Mouse (Mus musculus) lung, embryonic 14.5 days (tissue): ENCODE data around the gene Cryzl2. TPM values are rescaled to one million over a fixed set of nuclear protein-coding genes. Genes with fewer than 3 reads are reported as not detected.
A peak's percentile ranks its signal among the peaks of the same experiment; 100 is the strongest.

Source experiments
- ATAC-seq: fragments of 200-750 bp; cut with Nextera tagmentation; 2 replicates; pipeline ENCODE4 v1.8.0; 2017; ENCODE audit warnings: mild to moderate bottlenecking, moderate TSS enrichment, moderate library complexity; ENCODE audit not compliant: insufficient read depth
- DNase-seq: peaks from one replicate; pipeline ENCODE4 v3.0.0-alpha.2; 2015
- H3K27ac ChIP-seq: fragments of 300-500 bp; sonication (generic); 2 replicates; pipeline ENCODE4 v1.5.1; 2014; ENCODE audit warnings: low read depth, mild to moderate bottlenecking, moderate library complexity
- H3K27me3 ChIP-seq: fragments of 300-500 bp; sonication (generic); 2 replicates; pipeline ENCODE4 v1.6.1; 2014; ENCODE audit warnings: low read length, control low read depth; ENCODE audit not compliant: insufficient read depth
- H3K36me3 ChIP-seq: fragments of 300-500 bp; sonication (generic); 2 replicates; pipeline ENCODE4 v1.6.1; 2014; ENCODE audit warnings: control low read depth; ENCODE audit not compliant: insufficient read depth
- H3K4me1 ChIP-seq: fragments of 300-500 bp; sonication (generic); 2 replicates; pipeline ENCODE4 v1.6.1; 2014; ENCODE audit warnings: antibody characterized with exemption, control low read depth; ENCODE audit not compliant: insufficient read depth
- H3K4me2 ChIP-seq: fragments of 300-500 bp; sonication (generic); 2 replicates; pipeline ENCODE4 v1.6.1; 2014; ENCODE audit warnings: mild to moderate bottlenecking
- H3K4me3 ChIP-seq: fragments of 300-500 bp; sonication (generic); 2 replicates; pipeline ENCODE4 v1.5.1; 2014; ENCODE audit warnings: low read depth, low read length
- H3K9ac ChIP-seq: fragments of 300-500 bp; sonication (generic); 2 replicates; pipeline ENCODE4 v1.6.1; 2014
- H3K9me3 ChIP-seq: fragments of 300-500 bp; sonication (generic); 2 replicates; pipeline ENCODE4 v1.6.1; 2016; ENCODE audit warnings: low read depth, low read length, control low read depth
- CTCF ChIP-seq: IDR thresholded peaks from 2 replicates; pipeline ENCODE4 v1.5.1; 2016; ENCODE audit warnings: antibody characterized with exemption, low read depth
- WGBS: fragments of 180-500 bp; shearing (Covaris S2); extraction: QIAGEN DNeasy Blood & Tissue Kit; methylation state at CpG from one replicate; pipeline ENCODE4 v1.1.7; 2014; 5-methylcytosine and 5-hydroxymethylcytosine counted together
- polyA plus RNA-seq: library from polyadenylated mRNA; unstranded; fragments of >200 nt; fragmentation: Nextera tagmentation; extraction: Ambion mirVana; gene quantifications from 2 replicates; pipeline ENCODE4 v1.2.1, GENCODE M21; 2014

Gene Cryzl2
- polyA plus RNA-seq, 1 experiment from 2014 or later, result 10.8 TPM

- Histone ChIP-seq H3K9ac (no peak overlapping the region), H3K4me1 (no peaks in the 10 kb centered on the region), H3K36me3 (no peaks in the 10 kb centered on the region), H3K4me2 (no peak overlapping the region), H3K4me3 (no peak overlapping the region), H3K9me3 (no peaks in the 10 kb centered on the region), H3K27me3 (0 out of 2 replicates have a peak, but pooled peaks cover under 1% of the 10 kb centered on the region), H3K27ac (no peak overlapping the region)
- DNase-seq (no peak), ATAC-seq (no peak)
- 73% methylated on average over 6 of the region's 6 CpGs for WGBS
- TF ChIP-seq CTCF, result no peak
Observed at GRCm38 (mm10) chr1:157454876-157455275, 3.5 kb upstream of the Cryzl2 start.

DNA sequence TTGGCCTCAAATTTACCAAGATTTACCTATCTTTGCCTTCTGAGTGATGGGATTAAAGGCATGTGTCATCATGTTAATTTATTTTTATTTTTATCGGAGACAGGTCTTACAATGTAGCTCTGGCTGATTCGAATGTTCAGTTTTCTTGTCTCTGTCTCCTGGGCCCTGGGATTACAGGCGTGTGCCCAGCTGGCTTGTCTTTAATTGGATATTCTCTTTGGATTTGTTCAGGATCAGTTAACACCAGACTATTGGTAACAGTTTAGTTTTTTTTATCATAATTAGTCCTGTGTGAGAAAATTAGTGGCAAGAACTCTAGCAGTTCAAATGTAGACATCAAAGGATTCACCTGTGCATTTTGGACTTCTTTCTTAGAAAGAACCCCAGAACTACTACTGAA, 588 bp upstream of the Cryzl2 start:
- 88% methylated on average over 3 of the region's 3 CpGs for WGBS
- H3K27me3 ChIP-seq, result no peaks in the 10 kb centered on the region
- H3K9ac ChIP-seq, result no peak overlapping the region
- TF ChIP-seq CTCF, result no peak
- no peak overlapping the region for H3K27ac ChIP-seq
- H3K4me1 ChIP-seq, result no peaks in the 10 kb centered on the region
- no peaks in the 10 kb centered on the region for H3K9me3 ChIP-seq
- DNase-seq (no peak), ATAC-seq (no peak)
- H3K36me3 ChIP-seq, result no peaks in the 10 kb centered on the region
- H3K4me2 ChIP-seq, result peak overlapping the region; percentile 74
- no peak overlapping the region for H3K4me3 ChIP-seq

GRCm38 (mm10) chr1:157459904-157460303, 1.5 kb downstream of the Cryzl2 start:
- no peak for DNase-seq
- 84% methylated on average over 5 of the region's 5 CpGs for WGBS
- Histone ChIP-seq H3K9me3 (no peaks in the 10 kb centered on the region), H3K36me3 (no peaks in the 10 kb centered on the region), H3K4me1 (no peaks in the 10 kb centered on the region), H3K4me2 (no peak overlapping the region), H3K27ac (no peak overlapping the region), H3K27me3 (no peaks in the 10 kb centered on the region), H3K9ac (no peak overlapping the region), H3K4me3 (no peak overlapping the region)
- no peak for TF ChIP-seq CTCF
- ATAC-seq, result no peak

DNA sequence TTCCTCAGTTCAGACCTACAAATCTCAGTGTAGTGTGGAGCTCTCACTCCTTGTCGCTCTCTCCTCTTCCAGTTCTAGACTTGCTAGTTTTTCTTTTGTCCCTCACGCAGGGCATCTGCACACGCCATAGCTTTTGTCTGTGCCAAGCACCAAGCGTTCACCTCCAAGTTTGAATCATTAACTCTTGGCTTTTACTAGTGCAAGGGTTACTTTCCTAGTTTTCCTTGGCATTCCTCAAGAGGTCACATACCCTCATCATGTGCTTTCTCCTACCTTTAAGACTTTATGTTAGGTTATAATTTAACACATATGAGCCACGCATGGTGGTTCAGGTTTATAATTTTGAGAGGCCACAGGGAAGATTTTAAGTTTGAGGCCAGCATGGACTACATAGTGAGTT, 2.9 kb downstream of the Cryzl2 start:
- ATAC-seq, result no peak

DNA sequence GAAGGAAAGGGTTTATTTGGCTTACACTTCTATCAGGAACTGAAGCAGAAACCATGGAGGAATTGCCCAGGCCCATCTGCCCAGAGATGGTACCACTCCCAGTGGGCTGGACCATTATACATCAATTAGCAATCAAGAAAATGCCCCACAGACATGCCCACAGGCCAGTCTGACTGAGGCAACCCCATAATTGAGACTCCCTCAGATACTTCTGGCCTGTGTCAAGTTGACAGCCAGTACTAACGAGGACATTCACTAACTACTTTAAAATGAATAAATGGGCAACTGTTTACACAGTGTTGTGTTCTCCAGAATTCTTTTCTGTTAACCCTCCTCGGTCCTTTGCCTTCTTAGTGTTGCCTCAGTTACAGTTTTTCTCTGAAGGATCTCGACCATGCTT, 4.0 kb downstream of the Cryzl2 start:
- no peak for TF ChIP-seq CTCF
- Histone ChIP-seq H3K4me3 (no peak overlapping the region), H3K27ac (no peak overlapping the region), H3K36me3 (no peaks in the 10 kb centered on the region), H3K9ac (no peak overlapping the region), H3K9me3 (no peaks in the 10 kb centered on the region), H3K27me3 (no peaks in the 10 kb centered on the region), H3K4me1 (no peaks in the 10 kb centered on the region), H3K4me2 (no peak overlapping the region)
- ATAC-seq (no peak), DNase-seq (no peak)
- 54% methylated on average over 3 of the region's 3 CpGs for WGBS

More for the DNA sequence above, 2.9 kb downstream of the Cryzl2 start:
- Histone ChIP-seq H3K27me3 (no peaks in the 10 kb centered on the region), H3K9ac (no peak overlapping the region), H3K36me3 (no peaks in the 10 kb centered on the region), H3K9me3 (no peaks in the 10 kb centered on the region), H3K4me3 (no peak overlapping the region), H3K27ac (no peak overlapping the region), H3K4me1 (no peaks in the 10 kb centered on the region), H3K4me2 (no peak overlapping the region)
- DNase-seq, result no peak
- 91% methylated on average over 5 of the region's 5 CpGs for WGBS
- no peak for TF ChIP-seq CTCF

- ATAC-seq, result no peak
- peak; percentile 54 for TF ChIP-seq CTCF
- H3K4me1 ChIP-seq, result no peaks in the 10 kb centered on the region
- H3K27ac ChIP-seq, result no peak overlapping the region
- no peaks in the 10 kb centered on the region for H3K9me3 ChIP-seq
- DNase-seq, result peak; percentile 71
- H3K27me3 ChIP-seq, result no peaks in the 10 kb centered on the region
- 66% methylated on average over 3 of the region's 3 CpGs for WGBS
- H3K4me3 ChIP-seq, result no peak overlapping the region
- H3K4me2 ChIP-seq, result no peak overlapping the region
- H3K36me3 ChIP-seq, result no peaks in the 10 kb centered on the region
- no peak overlapping the region for H3K9ac ChIP-seq
Observed at GRCm38 (mm10) chr1:157465194-157465593, 6.8 kb downstream of the Cryzl2 start.

DNA sequence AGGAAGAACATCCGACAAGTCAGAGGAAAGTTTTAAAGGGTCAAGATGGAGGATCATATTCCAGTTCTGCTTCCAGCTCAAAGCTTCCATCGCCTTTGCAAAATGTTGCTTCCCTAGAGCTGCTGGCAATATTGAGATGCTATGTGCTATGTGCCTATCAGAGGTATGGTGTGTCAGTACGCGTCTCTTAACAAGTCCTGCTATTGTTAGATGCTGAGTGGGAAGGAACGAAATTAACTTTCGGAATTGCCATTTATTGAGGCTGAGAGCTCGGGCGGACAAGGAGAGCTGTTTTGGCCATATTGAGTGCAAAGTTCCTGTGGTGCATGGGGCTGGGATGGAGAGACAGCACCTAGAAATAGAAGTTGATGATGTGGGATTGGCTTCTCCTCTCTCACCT, 9.5 kb downstream of the Cryzl2 start:
- Histone ChIP-seq H3K4me3 (no peak overlapping the region), H3K9ac (no peak overlapping the region), H3K4me1 (no peaks in the 10 kb centered on the region), H3K4me2 (no peak overlapping the region), H3K27ac (no peak overlapping the region), H3K9me3 (no peaks in the 10 kb centered on the region), H3K27me3 (no peaks in the 10 kb centered on the region), H3K36me3 (no peaks in the 10 kb centered on the region)
- WGBS, result 91% methylated on average over 8 of the region's 8 CpGs
- no peak for DNase-seq
- no peak for TF ChIP-seq CTCF
- ATAC-seq, result no peak
